Mouse (Mus musculus): ENCODE measurements around the gene Ccdc130.

DNA sequence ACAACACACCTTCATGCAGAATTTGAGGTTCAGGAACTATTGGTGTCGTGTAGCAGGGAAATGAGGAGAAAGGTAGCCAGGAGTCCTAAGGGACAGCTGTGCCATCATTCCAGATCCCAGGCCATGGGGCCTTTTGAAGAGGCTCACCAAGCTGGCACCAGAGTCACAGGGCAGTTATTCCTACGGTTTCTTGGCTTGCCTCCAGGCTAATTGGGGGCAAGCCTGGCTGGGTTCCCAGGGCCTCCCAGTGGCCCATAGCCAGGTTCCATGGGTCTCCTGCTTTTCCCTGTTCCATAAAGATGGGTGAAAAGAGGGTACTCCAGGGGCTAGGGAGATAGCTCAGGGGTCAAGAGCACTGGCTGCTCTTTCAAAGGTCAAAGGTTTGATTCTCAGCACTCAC, 28.4 kb downstream of the Ccdc130 start:
- no peak for TF ChIP-seq EP300 (IDR thresholded peaks at IDR 0.05; ENCODE audit: low read depth)
- no peak for TF ChIP-seq CTCF (IDR thresholded peaks at IDR 0.05; ENCODE audit: low read depth)
